Mouse (Mus musculus) forebrain, embryonic 15.5 days (tissue): Measurements from ENCODE around the gene Meis3. TPM values are rescaled to one million over a fixed set of nuclear protein-coding genes. Genes with fewer than 3 reads are reported as not detected.

Source experiments
- ATAC-seq: fragments of 200-750 bp; cut with Nextera tagmentation; replicated peaks from 2 replicates; pipeline ENCODE4 v1.8.0; 2017; ENCODE audit warnings: mild to moderate bottlenecking, moderate TSS enrichment, moderate library complexity
- H3K27ac ChIP-seq: fragments of 300-500 bp; sonication (generic); replicated peaks from 2 replicates; pipeline ENCODE4 v1.5.1; 2015; ENCODE audit warnings: mild to moderate bottlenecking, inconsistent platforms
- H3K27me3 ChIP-seq: fragments of 300-500 bp; sonication (generic); 2 replicates; pipeline ENCODE4 v1.6.1; 2015; ENCODE audit warnings: inconsistent platforms
- H3K36me3 ChIP-seq: fragments of 300-500 bp; sonication (generic); 2 replicates; pipeline ENCODE4 v1.6.1; 2015; ENCODE audit warnings: mild to moderate bottlenecking, inconsistent platforms
- H3K4me1 ChIP-seq: fragments of 300-500 bp; sonication (generic); 2 replicates; pipeline ENCODE4 v1.6.1; 2015; ENCODE audit warnings: inconsistent platforms
- H3K4me2 ChIP-seq: fragments of 300-500 bp; sonication (generic); replicated peaks from 2 replicates; pipeline ENCODE4 v1.6.1; 2015; ENCODE audit warnings: mild to moderate bottlenecking, inconsistent platforms
- H3K4me3 ChIP-seq: fragments of 300-500 bp; sonication (generic); 2 replicates; pipeline ENCODE4 v1.5.1; 2015; ENCODE audit warnings: mild to moderate bottlenecking, inconsistent platforms
- H3K9ac ChIP-seq: fragments of 300-500 bp; sonication (generic); replicated peaks from 2 replicates; pipeline ENCODE4 v1.6.1; 2015; ENCODE audit warnings: mild to moderate bottlenecking, inconsistent platforms
- H3K9me3 ChIP-seq: fragments of 300-500 bp; sonication (generic); 2 replicates; pipeline ENCODE4 v1.6.1; 2016; ENCODE audit warnings: inconsistent platforms
- WGBS: fragments of 180-500 bp; shearing (Covaris S2); methylation state at CpG from one replicate; pipeline ENCODE4 v1.1.7; 2015; ENCODE audit warnings: mixed read lengths; 5-methylcytosine and 5-hydroxymethylcytosine counted together
- polyA plus RNA-seq: library from polyadenylated mRNA; unstranded; fragments of >200 nt; fragmentation: Nextera tagmentation; extraction: Ambion mirVana; gene quantifications from 2 replicates; pipeline ENCODE4 v1.2.1, GENCODE M21; 2015

Meis3 gene
- polyA plus RNA-seq, 1 experiment from 2014 or later, result 110 TPM

DNA sequence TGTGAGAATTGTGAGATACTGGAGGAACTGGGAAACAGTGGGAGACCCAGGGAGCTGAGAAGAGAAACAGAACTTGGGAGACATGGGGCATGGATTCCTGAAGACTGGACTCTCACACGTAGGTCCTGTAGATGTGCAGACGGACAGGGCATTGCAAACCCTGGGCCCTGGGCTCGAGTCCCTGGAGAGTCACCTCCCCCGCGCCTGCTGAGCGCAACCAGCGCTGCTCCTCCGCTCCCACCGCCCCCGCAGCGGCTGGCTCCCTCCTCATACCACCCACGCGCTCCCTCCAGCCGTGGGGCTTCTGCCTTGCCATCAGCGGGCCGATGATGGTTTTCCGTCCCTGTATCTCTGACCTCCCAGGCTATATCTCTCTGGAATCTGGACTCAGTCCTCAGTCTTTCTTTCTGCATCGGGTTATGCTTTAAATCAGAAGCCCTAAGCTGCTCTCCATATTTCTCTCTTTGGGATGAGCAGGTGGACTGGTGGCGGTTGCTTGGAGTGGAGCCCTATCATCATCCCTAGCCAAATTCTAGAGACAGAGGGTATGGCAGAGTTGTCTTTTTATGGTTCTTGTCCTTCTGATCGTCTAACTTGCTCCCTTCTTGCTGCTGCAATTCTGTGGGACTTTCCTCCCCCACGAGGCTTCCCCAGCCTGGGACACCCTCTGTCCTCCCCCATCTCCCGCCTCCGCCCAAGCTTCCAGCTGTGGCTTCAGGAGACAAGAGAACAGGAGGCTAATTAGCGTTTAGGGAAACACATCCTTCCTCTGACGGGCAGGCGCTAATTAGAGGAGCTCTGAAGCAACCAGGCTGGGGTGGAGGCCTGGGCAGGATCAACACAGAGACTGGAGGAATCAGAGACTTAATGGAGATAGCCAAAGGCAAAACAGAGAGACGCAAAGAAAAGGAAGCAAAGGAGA lies 28.1 kb upstream of the Meis3 start:
- Histone ChIP-seq H3K4me2 (peak overlapping the region; percentile 1; the same call in 1 of the 2 replicates), H3K9ac (no peak overlapping the region), H3K4me3 (no peak overlapping the region), H3K27ac (peak overlapping the region; percentile 50), H3K27me3 (no peaks in the 10 kb centered on the region), H3K4me1 (peaks cover 34% of the 10 kb centered on the region), H3K9me3 (no peaks in the 10 kb centered on the region), H3K36me3 (0 out of 2 replicates have a peak, but pooled peaks cover 5% of the 10 kb centered on the region)
- peak; percentile 48; the same call in 1 of the 2 replicates for ATAC-seq
- WGBS, result 22% methylated on average over 27 of the region's 27 CpGs

DNA sequence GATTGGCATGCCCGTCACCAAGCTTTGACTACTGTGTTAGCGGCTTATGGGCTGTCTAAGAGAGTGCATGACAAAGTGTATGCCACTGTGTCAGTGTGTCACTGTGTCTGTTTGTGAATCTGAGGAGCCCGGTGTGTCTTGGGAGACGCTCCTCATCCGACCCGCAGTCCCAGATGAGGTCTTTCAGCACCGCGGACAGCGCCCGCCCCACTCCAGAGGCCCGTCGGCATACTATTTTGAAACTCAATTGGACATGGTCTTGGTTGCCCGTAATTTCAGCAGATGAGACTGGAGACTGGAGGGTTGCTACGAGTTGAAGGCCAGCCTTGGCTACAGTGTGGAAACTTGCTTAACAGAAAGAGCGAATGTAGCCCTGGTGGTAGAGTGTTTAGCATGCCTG lies 27.2 kb upstream of the Meis3 start:
- Histone ChIP-seq H3K4me2 (no peak overlapping the region), H3K36me3 (0 out of 2 replicates have a peak, but pooled peaks cover 5% of the 10 kb centered on the region), H3K9ac (no peak overlapping the region), H3K4me1 (peaks cover 34% of the 10 kb centered on the region), H3K27ac (peak overlapping the region; percentile 50; the same call in 1 of the 2 replicates), H3K4me3 (no peak overlapping the region), H3K9me3 (no peaks in the 10 kb centered on the region), H3K27me3 (no peaks in the 10 kb centered on the region)
- ATAC-seq, result no peak
- 12% methylated on average over 15 of the region's 15 CpGs for WGBS

DNA sequence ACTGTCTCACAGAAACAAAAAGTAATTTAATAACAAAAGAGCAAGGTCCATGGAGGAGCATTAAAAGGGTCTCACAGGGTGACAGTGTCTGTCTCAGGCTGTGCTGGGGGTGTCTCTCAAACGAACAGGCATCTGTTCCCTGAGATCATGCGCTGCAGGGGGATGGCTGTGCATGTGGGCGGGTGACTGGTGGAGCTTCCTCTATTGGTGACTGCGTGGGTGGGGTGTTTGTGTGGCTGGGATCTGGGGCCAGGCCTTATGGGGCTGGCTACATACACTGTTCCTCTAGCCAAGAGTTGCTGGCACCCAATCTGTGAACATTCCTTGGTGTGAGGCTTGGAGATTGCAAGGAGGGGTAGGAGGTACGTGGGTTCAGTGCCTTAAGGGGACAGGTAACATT lies 25.6 kb upstream of the Meis3 start:
- 0 out of 2 replicates have a peak, but pooled peaks cover 5% of the 10 kb centered on the region for H3K36me3 ChIP-seq
- H3K4me1 ChIP-seq, result peaks cover 38% of the 10 kb centered on the region
- WGBS, result 45% methylated on average over 5 of the region's 5 CpGs
- no peak overlapping the region for H3K9ac ChIP-seq
- no peak overlapping the region for H3K4me3 ChIP-seq
- H3K27ac ChIP-seq, result peak overlapping the region; percentile 75
- no peaks in the 10 kb centered on the region for H3K9me3 ChIP-seq
- H3K4me2 ChIP-seq, result no peak overlapping the region
- H3K27me3 ChIP-seq, result no peaks in the 10 kb centered on the region
- ATAC-seq, result peak; percentile 43

DNA sequence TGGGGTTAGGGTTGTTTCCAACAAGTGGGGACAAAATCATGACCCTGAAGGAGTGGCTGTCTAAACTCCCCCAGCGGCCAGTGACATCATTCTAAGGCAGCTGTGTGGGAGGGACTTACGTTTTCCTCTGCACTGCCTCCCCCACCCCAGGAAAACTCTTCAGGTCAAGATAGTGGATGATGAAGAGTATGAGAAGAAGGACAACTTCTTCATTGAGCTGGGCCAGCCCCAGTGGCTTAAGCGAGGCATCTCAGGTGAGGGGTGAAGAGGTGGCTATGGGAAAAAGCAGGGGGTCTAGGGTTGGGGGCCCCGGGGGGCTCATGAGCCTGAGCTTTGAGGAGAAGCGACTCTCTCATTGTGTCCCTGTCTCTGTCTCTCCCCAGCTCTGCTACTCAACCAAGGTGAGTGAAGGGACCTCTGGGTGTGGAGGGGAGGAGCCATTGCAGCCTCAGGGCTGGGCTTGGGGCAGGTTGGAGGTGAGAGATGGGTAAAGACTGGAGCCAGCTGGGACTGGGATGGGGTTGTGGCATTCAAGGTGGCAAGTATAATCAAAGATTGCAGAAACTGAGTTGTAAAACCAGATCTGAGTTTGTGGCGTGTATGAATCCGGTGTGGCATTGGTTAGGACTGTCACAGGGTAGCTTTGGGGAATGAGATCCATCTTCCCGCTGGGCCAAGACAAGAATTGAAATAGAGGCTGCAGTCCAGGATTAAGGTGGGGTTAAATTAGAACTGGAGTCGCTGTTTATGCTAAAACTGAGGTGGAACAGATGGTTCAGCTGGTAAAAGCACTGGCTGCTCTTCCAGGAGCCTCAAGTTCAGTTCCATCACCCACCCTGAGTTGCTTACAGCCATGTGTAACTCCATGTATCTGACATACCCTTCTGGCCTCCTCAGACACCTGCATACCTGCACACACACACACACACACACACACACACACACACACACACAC lies 24.4 kb upstream of the Meis3 start:
- 79% methylated on average over 9 of the region's 9 CpGs for WGBS
- Histone ChIP-seq H3K9ac (no peak overlapping the region), H3K4me2 (no peak overlapping the region), H3K36me3 (no peaks in the 10 kb centered on the region), H3K4me1 (peaks cover 45% of the 10 kb centered on the region), H3K27ac (0 out of 2 replicates have a peak overlapping the region, but pooled peaks have one; percentile 4), H3K9me3 (no peaks in the 10 kb centered on the region), H3K27me3 (no peaks in the 10 kb centered on the region), H3K4me3 (no peak overlapping the region)
- no peak for ATAC-seq

DNA sequence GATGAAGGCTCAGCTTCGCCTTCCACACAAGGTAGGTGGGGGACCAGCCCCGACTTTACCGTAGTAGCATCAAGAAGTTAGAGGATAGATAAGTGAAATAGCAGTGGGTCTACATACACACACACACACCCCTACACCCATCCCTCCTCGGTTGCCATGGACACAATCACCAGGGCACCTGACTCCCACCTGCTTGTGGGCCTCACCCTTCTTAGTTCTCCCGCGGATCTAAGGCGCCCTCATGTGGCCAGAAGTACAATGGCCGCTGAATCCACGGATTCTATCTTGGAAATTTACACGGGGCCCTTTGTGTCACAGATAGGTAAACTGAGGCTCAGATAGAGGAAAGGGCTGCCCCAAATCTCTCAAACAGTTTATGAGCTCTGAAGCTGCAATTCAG lies 21.4 kb upstream of the Meis3 start:
- H3K4me3 ChIP-seq, result no peak overlapping the region
- no peak overlapping the region for H3K4me2 ChIP-seq
- H3K27me3 ChIP-seq, result peaks cover 6% of the 10 kb centered on the region; the same call in 1 of the 2 replicates
- no peak overlapping the region for H3K9ac ChIP-seq
- 17% methylated on average over 10 of the region's 10 CpGs for WGBS
- peak; percentile 82 for ATAC-seq
- no peaks in the 10 kb centered on the region for H3K36me3 ChIP-seq
- peak overlapping the region; percentile 23; the same call in 1 of the 2 replicates for H3K27ac ChIP-seq
- peaks cover 26% of the 10 kb centered on the region for H3K4me1 ChIP-seq
- H3K9me3 ChIP-seq, result no peaks in the 10 kb centered on the region

DNA sequence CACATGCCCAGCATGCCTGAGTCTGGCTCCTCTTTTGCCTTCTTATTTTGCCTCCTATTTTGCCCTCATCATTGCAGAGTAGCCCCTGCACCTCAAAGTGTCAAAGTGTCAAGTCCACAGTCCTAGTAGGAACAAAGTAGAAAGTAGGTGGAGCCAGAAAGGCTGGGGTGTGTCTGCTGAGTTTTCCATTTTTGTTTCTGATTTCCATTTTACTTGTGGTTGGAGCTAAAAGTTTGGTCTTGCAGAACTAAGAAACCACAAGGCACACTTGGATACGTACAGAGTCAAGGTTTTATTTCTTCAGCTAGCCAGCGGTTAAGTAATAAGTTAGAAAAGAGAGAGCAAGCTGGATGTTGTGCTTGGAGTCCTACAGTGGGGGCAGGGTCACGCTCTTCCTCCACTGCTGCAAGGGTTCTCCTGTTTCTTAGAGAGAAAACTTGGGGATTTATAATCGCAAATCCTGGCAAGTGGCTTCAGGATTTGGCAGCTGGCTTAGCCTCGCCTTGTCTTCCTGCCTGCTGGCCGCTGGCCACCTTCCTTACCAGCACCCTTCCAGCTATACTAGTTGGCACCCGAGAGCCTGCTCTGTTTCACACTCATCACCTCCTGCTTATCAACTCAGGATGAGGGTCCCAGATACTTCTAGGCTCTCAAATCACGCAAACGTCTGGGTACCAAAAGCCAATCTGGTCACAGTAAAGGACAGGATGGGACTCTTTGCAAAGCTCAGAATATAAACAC lies 19.6 kb upstream of the Meis3 start:
- H3K9me3 ChIP-seq, result no peaks in the 10 kb centered on the region
- H3K4me1 ChIP-seq, result peaks cover 12% of the 10 kb centered on the region
- H3K4me3 ChIP-seq, result no peak overlapping the region
- no peak overlapping the region for H3K9ac ChIP-seq
- 71% methylated on average over 9 of the region's 9 CpGs for WGBS
- no peak overlapping the region for H3K4me2 ChIP-seq
- H3K27ac ChIP-seq, result peak overlapping the region; percentile 39; the same call in 1 of the 2 replicates
- no peak; the same call in 1 of the 2 replicates for ATAC-seq
- peaks cover 18% of the 10 kb centered on the region; the same call in 1 of the 2 replicates for H3K27me3 ChIP-seq
- no peaks in the 10 kb centered on the region for H3K36me3 ChIP-seq

DNA sequence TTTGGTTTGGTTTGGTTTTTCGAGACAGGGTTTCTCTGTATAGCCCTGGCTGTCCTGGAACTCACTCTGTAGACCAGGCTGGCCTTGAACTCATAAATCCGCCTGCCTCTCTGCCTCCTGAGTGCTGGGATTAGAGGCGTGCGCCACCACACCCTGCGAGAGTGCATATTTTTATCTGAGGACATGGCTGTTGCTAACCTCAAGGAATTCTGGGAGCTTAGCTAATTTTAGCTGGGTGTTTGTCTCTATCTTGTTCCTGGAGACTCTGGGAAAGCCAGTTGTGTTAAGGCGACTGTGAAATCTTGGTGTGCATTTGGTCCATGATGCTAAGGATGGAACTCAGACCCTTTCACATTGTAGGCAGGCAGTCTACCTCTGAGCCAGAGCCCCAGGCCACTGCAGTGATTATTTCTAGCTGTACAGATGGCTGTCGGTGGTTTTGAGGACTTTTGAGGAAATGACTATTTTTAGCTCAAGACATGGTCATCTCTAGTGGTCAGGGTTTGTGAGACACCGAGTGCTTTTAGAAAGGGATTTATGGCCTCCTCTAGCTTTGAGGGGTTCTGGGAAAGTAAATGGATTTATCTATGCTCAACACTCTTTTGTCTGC lies 18.7 kb upstream of the Meis3 start:
- H3K9ac ChIP-seq, result no peak overlapping the region
- H3K9me3 ChIP-seq, result no peaks in the 10 kb centered on the region
- no peaks in the 10 kb centered on the region for H3K36me3 ChIP-seq
- peaks cover 12% of the 10 kb centered on the region for H3K4me1 ChIP-seq
- no peak overlapping the region for H3K27ac ChIP-seq
- peaks cover 18% of the 10 kb centered on the region; the same call in 1 of the 2 replicates for H3K27me3 ChIP-seq
- ATAC-seq, result no peak
- H3K4me2 ChIP-seq, result no peak overlapping the region
- 83% methylated on average over 8 of the region's 8 CpGs for whole genome bisulfite sequencing
- no peak overlapping the region for H3K4me3 ChIP-seq

DNA sequence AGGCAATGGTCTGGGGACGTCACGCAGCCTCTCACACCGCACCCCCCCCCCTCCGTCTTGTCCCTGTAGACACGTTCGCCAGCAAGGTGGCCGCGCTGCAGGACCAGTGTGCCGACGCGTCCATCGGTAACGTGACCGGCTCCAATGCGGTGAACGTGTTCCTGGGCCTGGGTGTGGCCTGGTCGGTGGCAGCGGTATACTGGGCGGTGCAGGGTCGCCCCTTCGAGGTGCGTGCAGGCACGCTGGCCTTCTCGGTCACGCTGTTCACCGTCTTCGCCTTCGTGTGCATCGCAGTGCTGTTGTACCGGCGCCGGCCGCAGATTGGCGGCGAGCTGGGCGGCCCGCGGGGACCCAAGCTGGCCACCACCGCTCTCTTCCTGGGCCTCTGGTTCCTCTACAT lies 16.2 kb upstream of the Meis3 start:
- 11% methylated on average over 39 of the region's 39 CpGs for WGBS
- H3K27ac ChIP-seq, result no peak overlapping the region
- peaks cover 18% of the 10 kb centered on the region; the same call in 1 of the 2 replicates for H3K27me3 ChIP-seq
- no peak overlapping the region for H3K9ac ChIP-seq
- no peaks in the 10 kb centered on the region for H3K36me3 ChIP-seq
- no peak for ATAC-seq
- 0 out of 2 replicates have a peak overlapping the region, but pooled peaks have one; percentile 2 for H3K4me3 ChIP-seq
- peak overlapping the region; percentile 7; the same call in 1 of the 2 replicates for H3K4me2 ChIP-seq
- H3K4me1 ChIP-seq, result peaks cover 9% of the 10 kb centered on the region
- no peaks in the 10 kb centered on the region for H3K9me3 ChIP-seq

DNA sequence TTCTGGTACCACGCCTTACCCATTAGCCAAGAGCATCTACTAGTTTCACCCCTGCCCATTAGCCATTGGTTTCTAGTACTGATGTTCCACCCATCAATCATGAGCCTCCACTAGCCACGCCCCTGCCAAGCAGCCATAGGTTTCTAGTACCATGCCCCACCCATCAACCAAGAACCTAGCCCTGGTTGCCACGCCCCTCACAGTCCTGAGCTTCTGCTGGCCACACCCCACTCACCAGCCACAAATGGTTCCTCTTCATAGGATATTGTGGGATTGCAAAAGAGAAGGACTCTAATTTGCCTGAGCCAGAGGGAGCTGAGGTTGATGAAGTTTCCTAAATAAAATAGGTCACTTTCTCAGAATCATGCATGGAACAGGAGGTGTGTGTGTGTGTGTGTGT lies 14.2 kb upstream of the Meis3 start:
- H3K9me3 ChIP-seq, result no peaks in the 10 kb centered on the region
- no peak for ATAC-seq
- H3K9ac ChIP-seq, result no peak overlapping the region
- 70% methylated on average over 3 of the region's 3 CpGs for WGBS
- H3K4me1 ChIP-seq, result no peaks in the 10 kb centered on the region
- no peak overlapping the region for H3K4me3 ChIP-seq
- no peak overlapping the region for H3K4me2 ChIP-seq
- H3K27ac ChIP-seq, result no peak overlapping the region
- H3K36me3 ChIP-seq, result no peaks in the 10 kb centered on the region
- peaks cover 18% of the 10 kb centered on the region; the same call in 1 of the 2 replicates for H3K27me3 ChIP-seq

DNA sequence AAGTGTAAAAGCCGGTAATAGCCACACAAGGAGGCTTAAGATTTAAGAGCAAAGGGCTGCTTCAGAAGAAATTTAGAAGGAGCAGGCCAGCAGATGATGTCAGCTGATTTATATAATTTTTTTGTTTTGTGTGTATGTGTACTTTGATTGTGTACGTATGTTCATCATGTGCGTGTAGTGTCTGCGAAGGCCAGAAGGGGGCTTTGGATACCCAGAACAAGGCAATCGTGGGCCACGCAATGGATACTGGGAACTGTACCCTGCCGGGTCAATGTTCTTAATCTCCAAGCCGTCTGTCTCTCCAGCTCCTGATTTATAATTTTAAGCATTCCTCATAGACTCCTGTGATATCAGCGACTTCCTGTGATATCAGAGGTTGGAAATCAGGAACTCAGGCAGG lies 13.6 kb upstream of the Meis3 start:
- Histone ChIP-seq H3K4me2 (no peak overlapping the region), H3K36me3 (no peaks in the 10 kb centered on the region), H3K4me1 (no peaks in the 10 kb centered on the region), H3K4me3 (no peak overlapping the region), H3K9me3 (no peaks in the 10 kb centered on the region), H3K27me3 (peaks cover 18% of the 10 kb centered on the region; the same call in 1 of the 2 replicates), H3K9ac (no peak overlapping the region), H3K27ac (no peak overlapping the region)
- no peak for ATAC-seq
- 89% methylated on average over 9 of the region's 9 CpGs for WGBS

DNA sequence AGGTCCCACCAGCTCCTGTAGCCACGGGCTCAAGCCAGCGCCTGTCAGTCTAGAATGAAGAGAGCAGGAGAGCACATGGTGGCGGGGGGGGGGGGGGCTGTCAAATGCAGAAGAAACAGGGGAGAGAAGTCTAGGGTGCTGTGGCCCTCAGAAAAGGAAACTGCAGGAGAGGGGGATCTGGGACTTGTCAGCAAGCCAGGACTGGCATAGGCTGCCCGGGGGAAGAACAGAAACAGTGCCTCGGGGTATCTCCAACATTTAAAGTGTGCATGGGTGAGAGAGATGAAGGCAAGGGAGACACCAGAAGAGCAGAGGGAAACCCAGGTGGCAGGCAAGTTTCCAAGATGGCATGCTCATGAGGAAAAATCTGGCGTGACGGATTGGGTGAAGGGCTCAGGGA lies 12.9 kb upstream of the Meis3 start:
- ATAC-seq, result no peak
- 64% methylated on average over 7 of the region's 7 CpGs for WGBS
- Histone ChIP-seq H3K9me3 (no peaks in the 10 kb centered on the region), H3K4me3 (no peak overlapping the region), H3K27me3 (peaks cover 18% of the 10 kb centered on the region; the same call in 1 of the 2 replicates), H3K36me3 (no peaks in the 10 kb centered on the region), H3K9ac (no peak overlapping the region), H3K4me1 (no peaks in the 10 kb centered on the region), H3K27ac (no peak overlapping the region), H3K4me2 (no peak overlapping the region)
